Mouse (Mus musculus) cerebellum, adult 2 months (tissue): ENCODE data around the gene Gpkow.

Experiments used
- CTCF ChIP-seq: fragments of 200-500 bp; IDR thresholded peaks from 2 replicates; pipeline ENCODE4 v1.5.1; 2011; ENCODE audit warnings: low read depth, mild to moderate bottlenecking, control low read depth, low read length, moderate library complexity, borderline replicate concordance; ENCODE audit not compliant: insufficient read depth
- POLR2A ChIP-seq: fragments of 200-500 bp; IDR thresholded peaks from 2 replicates; pipeline ENCODE4 v1.6.1; 2011; ENCODE audit warnings: low read length, control low read depth, borderline replicate concordance; ENCODE audit not compliant: insufficient read depth

GRCm38 (mm10) chrX:7661086-7661485 is 35.8 kb upstream of the Gpkow start:
- no peak for TF ChIP-seq CTCF
- no peak for TF ChIP-seq POLR2A
